Mouse (Mus musculus): Measurements from ENCODE around the gene Rftn1.
A peak's percentile ranks its signal among the peaks of the same experiment; 100 is the strongest.
"Not testable (repeated sequence)": the region's sequence is repeated elsewhere in the genome, so short reads cannot be mapped to it uniquely, and the experiment has no call there.

Rftn1 gene

GRCm38 (mm10) chr17:50190131-50191015 lies at the start of gene Rftn1:
Rftn1 (minus strand) TSS chr17:50190674.
- peak; percentile 77 for DNase-seq (ENCODE audit: low read depth)

GRCm38 (mm10) chr17:50237818-50238610 lies 47.5 kb upstream of the Rftn1 start:
- DNase-seq (ENCODE audit: low read depth) = peak; percentile 40

GRCm38 (mm10) chr17:50237436-50237709 lies 46.9 kb upstream of the Rftn1 start:
- DNase-seq (ENCODE audit: low read depth) = peak; percentile 86

- no peak for DNase-seq (ENCODE audit: low read depth)
Measured at GRCm38 (mm10) chr17:50236702-50237435, 46.4 kb upstream of the Rftn1 start.

GRCm38 (mm10) chr17:50235943-50236701 lies 45.6 kb upstream of the Rftn1 start:
- DNase-seq (ENCODE audit: low read depth) = no peak

- no peak for DNase-seq (ENCODE audit: low read depth)
Measured at GRCm38 (mm10) chr17:50233956-50234355, 43.5 kb upstream of the Rftn1 start.

GRCm38 (mm10) chr17:50232821-50233220 lies 42.3 kb upstream of the Rftn1 start:
- no peak for DNase-seq (ENCODE audit: low read depth)

- DNase-seq (ENCODE audit: low read depth) = no peak
Measured at GRCm38 (mm10) chr17:50231206-50231605, 40.7 kb upstream of the Rftn1 start.

GRCm38 (mm10) chr17:50229534-50229933 lies 39.1 kb upstream of the Rftn1 start:
- DNase-seq (ENCODE audit: low read depth) = no peak

- no peak for DNase-seq (ENCODE audit: low read depth)
Measured at GRCm38 (mm10) chr17:50227366-50227765, 36.9 kb upstream of the Rftn1 start.

- DNase-seq (ENCODE audit: low read depth) = no peak
Measured at GRCm38 (mm10) chr17:50224718-50225117, 34.2 kb upstream of the Rftn1 start.

GRCm38 (mm10) chr17:50217978-50218377 lies 27.5 kb upstream of the Rftn1 start:
- DNase-seq (ENCODE audit: low read depth) = no peak

- DNase-seq (ENCODE audit: low read depth) = no peak
Measured at GRCm38 (mm10) chr17:50215104-50215503, 24.6 kb upstream of the Rftn1 start.

- DNase-seq (ENCODE audit: low read depth) = no peak
Measured at GRCm38 (mm10) chr17:50213117-50213516, 22.6 kb upstream of the Rftn1 start.

GRCm38 (mm10) chr17:50211816-50212215 lies 21.3 kb upstream of the Rftn1 start:
- DNase-seq (ENCODE audit: low read depth) = no peak

- DNase-seq (ENCODE audit: low read depth) = no peak
Measured at GRCm38 (mm10) chr17:50209831-50210230, 19.4 kb upstream of the Rftn1 start.

- no peak for DNase-seq (ENCODE audit: low read depth)
Measured at GRCm38 (mm10) chr17:50208137-50209045, 17.9 kb upstream of the Rftn1 start.

- DNase-seq (ENCODE audit: low read depth) = not testable (repeated sequence)
Measured at GRCm38 (mm10) chr17:50206262-50206661, 15.8 kb upstream of the Rftn1 start.

GRCm38 (mm10) chr17:50205840-50206239 lies 15.4 kb upstream of the Rftn1 start:
- not testable (repeated sequence) for DNase-seq (ENCODE audit: low read depth)

- DNase-seq (ENCODE audit: low read depth) = no peak
Measured at GRCm38 (mm10) chr17:50205152-50205782, 14.8 kb upstream of the Rftn1 start.
